Mouse (Mus musculus): ENCODE measurements around the gene Papln. TPM values are rescaled to one million over a fixed set of nuclear protein-coding genes. Genes with fewer than 3 reads are reported as not detected.

Gene Papln
- polyA plus RNA-seq, 1 experiment from 2014 or later, result 0.93 TPM

- Histone ChIP-seq H3K4me2 (no peak overlapping the region), H3K9ac (no peak overlapping the region), H3K27me3 (no peaks in the 10 kb centered on the region), H3K27ac (no peak overlapping the region), H3K9me3 (no peaks in the 10 kb centered on the region), H3K4me3 (no peak overlapping the region), H3K4me1 (no peaks in the 10 kb centered on the region), H3K36me3 (peaks cover 25% of the 10 kb centered on the region)
- WGBS, result 80% methylated on average over 10 of the region's 10 CpGs
- ATAC-seq (ENCODE audit: borderline replicate concordance, extremely low read depth, low FRiP score, low TSS enrichment), result no peak
Measured at GRCm38 (mm10) chr12:83841409-83842190, 78.2 kb downstream of the Papln start.

Other genes starting within 250 kb of the Papln start
- 21.9 and 24.0 TPM in 2 replicates for gene Dcaf4, start 243.2 kb upstream of the Papln start, polyA plus RNA-seq (2015; fragmentation: Nextera tagmentation; extraction: Ambion mirVana)
- gene Zfyve1, start 166.4 kb upstream of the Papln start, polyA plus RNA-seq (2015; fragmentation: Nextera tagmentation; extraction: Ambion mirVana), result 16.9 and 19.0 TPM in 2 replicates
- 227 and 250 TPM in 2 replicates for gene Rbm25, start 132.4 kb upstream of the Papln start, polyA plus RNA-seq (2015; fragmentation: Nextera tagmentation; extraction: Ambion mirVana)
- 51.7 and 52.6 TPM in 2 replicates for gene Psen1, start 75.5 kb upstream of the Papln start, polyA plus RNA-seq (2015; fragmentation: Nextera tagmentation; extraction: Ambion mirVana)
- 36.8 and 40.9 TPM in 2 replicates for gene Numb, start 158.3 kb downstream of the Papln start, polyA plus RNA-seq (2015; fragmentation: Nextera tagmentation; extraction: Ambion mirVana)
- gene Riox1, start 187.0 kb downstream of the Papln start, polyA plus RNA-seq (2015; fragmentation: Nextera tagmentation; extraction: Ambion mirVana), result 14.2 and 16.2 TPM in 2 replicates
- not detected in 2 replicates for gene Heatr4, start 221.2 kb downstream of the Papln start, polyA plus RNA-seq (2015; fragmentation: Nextera tagmentation; extraction: Ambion mirVana)
- gene Acot2, start 224.2 kb downstream of the Papln start, polyA plus RNA-seq (2015; fragmentation: Nextera tagmentation; extraction: Ambion mirVana), result 36.2 and 41.2 TPM in 2 replicates
- 85.5 and 92.8 TPM in 2 replicates for gene Acot1, start 245.9 kb downstream of the Papln start, polyA plus RNA-seq (2015; fragmentation: Nextera tagmentation; extraction: Ambion mirVana)